Mouse (Mus musculus) intestine, postnatal 0 days (tissue): ENCODE measurements around the gene Ddx6. TPM values are rescaled to one million over a fixed set of nuclear protein-coding genes. Genes with fewer than 3 reads are reported as not detected.

Experiments
- ATAC-seq: fragments of 200-750 bp; cut with Nextera tagmentation; 2 replicates; pipeline ENCODE4 v1.8.0; 2017; ENCODE audit warnings: mild to moderate bottlenecking, moderate TSS enrichment, moderate library complexity
- H3K27ac ChIP-seq: fragments of 300-500 bp; sonication (generic); 2 replicates; pipeline ENCODE4 v1.5.1; 2014; ENCODE audit warnings: mild to moderate bottlenecking, low read depth, low read length, moderate library complexity
- H3K27me3 ChIP-seq: fragments of 300-500 bp; sonication (generic); replicated peaks from 2 replicates; pipeline ENCODE4 v1.6.1; 2014; ENCODE audit warnings: low read length, mixed read lengths; ENCODE audit not compliant: control insufficient read depth, insufficient read depth
- H3K36me3 ChIP-seq: fragments of 300-500 bp; sonication (generic); 2 replicates; pipeline ENCODE4 v1.6.1; 2014; ENCODE audit warnings: mild to moderate bottlenecking, moderate library complexity; ENCODE audit not compliant: control insufficient read depth, insufficient read depth
- H3K4me1 ChIP-seq: fragments of 300-500 bp; sonication (generic); replicated peaks from 2 replicates; pipeline ENCODE4 v1.6.1; 2014; ENCODE audit warnings: antibody characterized with exemption, low read length, mixed read lengths; ENCODE audit not compliant: control insufficient read depth, insufficient read depth
- H3K4me2 ChIP-seq: fragments of 300-500 bp; sonication (generic); replicated peaks from 2 replicates; pipeline ENCODE4 v1.6.1; 2014; ENCODE audit warnings: low read depth, mild to moderate bottlenecking, moderate library complexity
- H3K4me3 ChIP-seq: fragments of 300-500 bp; sonication (generic); 2 replicates; pipeline ENCODE4 v1.5.1; 2014; ENCODE audit warnings: low read depth, low read length
- H3K9ac ChIP-seq: fragments of 300-500 bp; sonication (generic); 2 replicates; pipeline ENCODE4 v1.6.1; 2014; ENCODE audit warnings: mild to moderate bottlenecking, low read depth, low read length
- H3K9me3 ChIP-seq: fragments of 300-500 bp; sonication (generic); 2 replicates; pipeline ENCODE4 v1.6.1; 2016; ENCODE audit warnings: mixed run types; ENCODE audit not compliant: control insufficient read depth
- CTCF ChIP-seq: sonication (generic); IDR thresholded peaks from 2 replicates; pipeline ENCODE4 v1.5.1; 2016; ENCODE audit warnings: low read depth, mild to moderate bottlenecking, control low read depth, antibody characterized with exemption, moderate library complexity
- WGBS: fragments of 180-500 bp; shearing (Covaris S2); extraction: QIAGEN DNeasy Blood & Tissue Kit; methylation state at CpG from one replicate; pipeline ENCODE4 v1.1.7; 2014; 5-methylcytosine and 5-hydroxymethylcytosine counted together
- polyA plus RNA-seq: library from polyadenylated mRNA; unstranded; fragments of >200 nt; fragmentation: Nextera tagmentation; extraction: Ambion mirVana; gene quantifications from 2 replicates; pipeline ENCODE4 v1.2.1, GENCODE M21; 2015

Ddx6 gene
- polyA plus RNA-seq, result 7.3 and 9.5 TPM in 2 replicates

DNA sequence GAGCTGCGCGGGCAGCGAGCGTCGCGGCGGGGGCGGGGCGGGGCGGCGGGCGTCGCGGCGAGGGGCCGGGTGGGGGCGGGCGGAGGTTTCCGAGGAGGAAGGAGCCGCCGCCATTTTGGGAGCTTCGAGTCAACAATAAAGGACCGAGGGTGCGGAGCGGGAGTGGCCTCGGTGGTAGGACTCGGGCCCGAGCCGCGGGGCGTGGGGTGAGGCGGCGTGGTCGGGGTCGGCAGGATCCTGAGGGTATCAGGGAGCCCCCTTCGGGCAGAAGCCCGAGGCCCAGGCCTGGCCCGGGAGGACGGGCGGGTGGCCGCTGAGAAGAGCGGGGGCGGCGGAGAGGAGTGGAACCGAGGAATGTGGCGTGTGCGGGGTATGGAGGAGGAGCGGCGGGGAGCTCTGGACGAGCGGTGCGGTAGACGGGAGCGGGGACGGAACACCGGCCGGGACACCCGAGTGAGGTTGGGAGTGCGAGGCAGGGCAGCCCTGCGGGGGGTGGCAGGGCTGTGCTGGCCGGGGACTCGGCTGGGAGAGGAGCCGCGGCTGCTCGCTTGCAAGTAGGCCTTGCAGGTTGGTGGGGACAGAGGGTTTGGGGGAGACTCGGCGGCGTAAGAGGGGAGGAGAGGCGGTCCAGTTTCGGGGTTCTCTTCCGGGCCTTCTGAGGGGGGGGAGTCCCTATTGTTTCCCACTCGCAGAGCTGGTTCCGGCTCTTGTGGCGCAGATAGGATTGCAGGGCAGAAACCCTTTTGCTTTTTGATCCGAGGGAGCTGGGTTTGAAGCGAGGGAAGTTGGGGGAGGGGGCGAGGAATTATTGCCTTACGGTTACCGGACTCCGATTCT, at the start of gene Ddx6:
Gene Ddx6, plus strand, starts transcription at position 114 of the 837 bp plus-strand sequence.
- Histone ChIP-seq H3K36me3 (peaks cover 15% of the 10 kb centered on the region; the same call in 1 of the 2 replicates), H3K4me1 (peaks cover 4% of the 10 kb centered on the region; the same call in 1 of the 2 replicates), H3K27me3 (no peaks in the 10 kb centered on the region), H3K9me3 (no peaks in the 10 kb centered on the region), H3K9ac (peak within 1 kb of the TSS; percentile 91), H3K27ac (peak within 1 kb of the TSS; percentile 97), H3K4me3 (peak within 1 kb of the TSS; percentile 68), H3K4me2 (peak within 1 kb of the TSS; percentile 87)
- peak; percentile 24; the same call in 1 of the 2 replicates for TF ChIP-seq CTCF
- peak; percentile 72 for ATAC-seq
- 1% methylated on average over 57 of the region's 80 CpGs for WGBS

DNA sequence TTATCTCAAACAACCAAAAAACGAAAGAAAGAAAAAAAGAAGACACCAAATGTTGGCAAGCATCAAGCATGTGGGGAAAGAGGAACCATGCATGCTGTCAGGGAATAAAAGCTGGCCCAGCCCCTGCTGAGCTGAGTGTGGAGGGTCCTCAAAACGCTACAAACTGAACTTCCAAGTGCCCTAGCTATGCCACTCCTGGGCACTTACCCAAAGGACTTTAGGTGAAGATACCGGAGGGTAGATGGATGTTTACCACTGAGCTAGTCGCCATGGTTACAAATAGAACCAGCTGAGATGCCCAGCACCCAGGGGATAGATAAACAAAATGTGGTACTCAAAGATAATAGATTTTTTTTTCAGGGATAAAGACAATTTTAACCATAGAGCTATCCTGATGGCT, 43.1 kb upstream of the Ddx6 start, which contains the start of gene Cxcr5:
Gene Cxcr5, minus strand, starts transcription at position 281 of the 400 bp plus-strand sequence.
- Histone ChIP-seq H3K9ac (no peak within 1 kb of the TSS), H3K27ac (no peak within 1 kb of the TSS), H3K4me3 (no peak within 1 kb of the TSS), H3K4me1 (no peaks in the 10 kb centered on the region), H3K27me3 (no peaks in the 10 kb centered on the region), H3K36me3 (no peaks in the 10 kb centered on the region), H3K9me3 (no peaks in the 10 kb centered on the region), H3K4me2 (no peak within 1 kb of the TSS)
- WGBS, result 61% methylated on average over 4 of the region's 4 CpGs
- no peak for TF ChIP-seq CTCF
- ATAC-seq, result no peak

DNA sequence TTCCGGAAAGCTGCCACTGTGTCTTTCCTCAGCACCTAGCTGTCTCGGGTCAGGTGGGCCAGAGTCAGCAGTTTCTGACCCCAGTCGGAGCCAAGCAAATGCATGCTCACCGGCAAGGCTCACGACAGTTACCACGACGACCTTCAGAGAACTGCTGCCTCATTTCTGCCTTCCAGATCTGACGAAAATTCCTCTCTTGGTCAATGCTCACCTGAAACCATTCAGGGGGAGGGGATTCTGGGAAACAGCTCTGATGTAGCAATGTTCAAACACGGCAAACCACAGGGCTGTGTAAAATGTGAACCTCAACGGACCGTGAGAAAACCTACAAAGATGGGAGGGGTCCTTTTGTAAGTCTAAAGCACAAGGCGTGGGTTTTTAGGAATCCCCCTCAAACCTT, 41.8 kb upstream of the Ddx6 start:
- no peak overlapping the region for H3K4me3 ChIP-seq
- no peaks in the 10 kb centered on the region for H3K27me3 ChIP-seq
- no peak for ATAC-seq
- no peaks in the 10 kb centered on the region for H3K4me1 ChIP-seq
- no peak overlapping the region for H3K27ac ChIP-seq
- no peak overlapping the region for H3K4me2 ChIP-seq
- no peak for TF ChIP-seq CTCF
- 51% methylated on average over 12 of the region's 12 CpGs for WGBS
- no peaks in the 10 kb centered on the region for H3K36me3 ChIP-seq
- H3K9me3 ChIP-seq, result no peaks in the 10 kb centered on the region
- no peak overlapping the region for H3K9ac ChIP-seq

DNA sequence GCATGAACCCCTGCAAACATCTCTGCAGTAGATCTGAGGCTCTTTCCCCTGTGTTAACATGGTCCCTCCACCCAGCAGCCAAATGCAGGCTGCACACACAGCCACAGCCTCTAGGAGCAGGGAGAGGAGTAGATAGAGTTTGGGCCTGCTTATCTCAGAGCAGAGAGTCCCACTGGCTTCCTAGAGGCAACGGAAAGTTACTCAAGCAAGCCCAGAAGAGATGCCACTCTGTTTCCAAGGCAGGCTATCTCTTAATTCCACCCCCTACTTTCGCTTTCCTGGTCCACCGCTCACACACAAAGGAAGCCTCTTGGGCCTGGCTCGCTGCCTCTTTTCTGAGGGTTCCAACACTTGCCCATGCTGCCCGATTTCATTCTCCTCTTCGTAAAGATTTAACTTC, 39.3 kb upstream of the Ddx6 start:
- no peak overlapping the region for H3K4me2 ChIP-seq
- H3K4me1 ChIP-seq, result no peaks in the 10 kb centered on the region
- no peaks in the 10 kb centered on the region for H3K27me3 ChIP-seq
- no peaks in the 10 kb centered on the region for H3K9me3 ChIP-seq
- 84% methylated on average over 6 of the region's 6 CpGs for WGBS
- no peak for ATAC-seq
- no peak overlapping the region for H3K9ac ChIP-seq
- no peak for TF ChIP-seq CTCF
- H3K27ac ChIP-seq, result no peak overlapping the region
- H3K4me3 ChIP-seq, result no peak overlapping the region
- H3K36me3 ChIP-seq, result no peaks in the 10 kb centered on the region

DNA sequence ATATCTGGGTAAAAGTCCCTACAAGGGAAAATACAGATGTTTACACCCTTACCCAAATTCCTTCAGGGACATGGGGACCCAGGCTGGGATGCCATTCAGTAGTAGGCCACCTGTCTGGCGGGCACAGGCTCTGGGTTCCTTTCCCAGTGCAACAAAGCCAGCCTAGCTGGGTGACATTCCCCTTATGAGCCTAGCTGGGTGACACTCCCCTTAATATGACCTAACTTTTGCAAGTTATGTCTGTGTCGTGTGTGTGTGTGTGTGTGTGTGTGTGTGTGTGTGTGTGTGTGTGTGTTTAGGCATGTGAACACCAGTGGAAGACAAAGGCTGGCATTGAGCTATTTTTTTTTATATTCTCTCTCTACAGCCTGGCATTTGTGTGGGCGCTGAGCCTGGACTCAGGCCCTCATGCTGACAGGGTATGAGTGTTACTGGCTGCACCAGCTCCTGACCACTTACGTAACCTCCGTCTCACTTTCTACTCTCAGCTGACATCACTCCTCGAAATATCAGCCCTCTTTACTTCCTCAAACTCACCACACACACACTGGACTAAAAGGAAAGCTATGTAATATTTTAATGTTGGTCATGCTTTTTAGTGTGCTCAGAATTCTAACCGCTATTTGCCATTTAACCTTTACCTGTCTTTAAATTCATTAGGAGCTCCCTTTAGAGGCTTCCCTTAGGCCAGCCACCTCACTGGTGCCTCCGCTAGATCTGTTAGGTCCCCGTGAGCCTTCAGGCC, 37.2 kb upstream of the Ddx6 start:
- Histone ChIP-seq H3K4me1 (no peaks in the 10 kb centered on the region), H3K36me3 (no peaks in the 10 kb centered on the region), H3K9ac (no peak overlapping the region), H3K4me2 (no peak overlapping the region), H3K4me3 (no peak overlapping the region), H3K27ac (no peak overlapping the region), H3K27me3 (no peaks in the 10 kb centered on the region), H3K9me3 (no peaks in the 10 kb centered on the region)
- ATAC-seq, result no peak; the same call in 1 of the 2 replicates
- WGBS, result 67% methylated on average over 9 of the region's 9 CpGs
- TF ChIP-seq CTCF, result no peak

DNA sequence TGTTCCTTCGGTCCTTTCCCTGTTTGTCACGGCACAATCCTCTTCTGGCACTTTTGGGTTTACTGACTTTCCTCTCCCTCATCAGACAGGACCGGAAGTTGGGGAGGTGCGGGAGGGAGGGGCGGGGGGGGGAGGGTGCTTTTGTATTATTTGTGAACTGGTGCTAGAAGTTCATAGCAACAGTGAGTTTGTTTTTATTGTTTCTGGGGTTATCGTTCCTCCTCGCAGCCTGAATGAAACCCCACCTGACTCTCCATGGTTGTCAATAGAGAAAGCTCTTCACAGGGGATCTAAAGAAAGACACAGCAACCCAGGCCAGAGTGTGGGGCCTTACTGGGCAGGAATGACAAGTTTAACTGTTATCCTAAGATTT, 36.6 kb upstream of the Ddx6 start:
- 61% methylated on average over 7 of the region's 7 CpGs for WGBS

More for the DNA sequence above, 36.6 kb upstream of the Ddx6 start:
- Histone ChIP-seq H3K27ac (no peak overlapping the region), H3K36me3 (no peaks in the 10 kb centered on the region), H3K4me3 (no peak overlapping the region), H3K27me3 (no peaks in the 10 kb centered on the region), H3K9me3 (no peaks in the 10 kb centered on the region), H3K9ac (no peak overlapping the region), H3K4me2 (no peak overlapping the region), H3K4me1 (no peaks in the 10 kb centered on the region)
- TF ChIP-seq CTCF, result no peak
- ATAC-seq, result no peak
